Mouse (Mus musculus): Measurements from ENCODE around the gene Btnl4.
"Not testable (repeated sequence)": the region's sequence is repeated elsewhere in the genome, so short reads cannot be mapped to it uniquely, and the experiment has no call there.

Gene Btnl4

GRCm38 (mm10) chr17:34477238-34478013 lies at the start of gene Btnl4:
TSS of gene Btnl4 (minus strand) at chr17:34477318.
- not testable (repeated sequence) for DNase-seq

DNA sequence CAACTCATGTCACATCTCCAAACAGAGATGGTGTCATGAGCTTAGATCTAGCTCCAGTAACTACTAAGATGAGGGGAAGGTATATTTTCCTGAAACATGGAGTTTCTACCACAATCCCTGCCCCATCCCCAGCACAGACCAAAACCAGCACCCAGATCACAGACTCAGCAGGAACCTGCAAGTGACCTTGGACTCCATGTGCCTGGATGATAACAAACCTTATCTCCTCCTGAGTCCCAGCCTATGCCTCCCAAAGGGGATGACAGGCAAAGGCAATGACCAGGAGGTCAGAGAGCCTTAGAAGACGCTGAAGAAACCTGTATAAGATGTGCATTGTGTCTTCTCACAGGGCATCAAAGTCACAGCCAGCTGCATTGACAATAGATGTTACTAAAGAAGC lies 41.9 kb upstream of the Btnl4 start:
- no peak for DNase-seq

DNA sequence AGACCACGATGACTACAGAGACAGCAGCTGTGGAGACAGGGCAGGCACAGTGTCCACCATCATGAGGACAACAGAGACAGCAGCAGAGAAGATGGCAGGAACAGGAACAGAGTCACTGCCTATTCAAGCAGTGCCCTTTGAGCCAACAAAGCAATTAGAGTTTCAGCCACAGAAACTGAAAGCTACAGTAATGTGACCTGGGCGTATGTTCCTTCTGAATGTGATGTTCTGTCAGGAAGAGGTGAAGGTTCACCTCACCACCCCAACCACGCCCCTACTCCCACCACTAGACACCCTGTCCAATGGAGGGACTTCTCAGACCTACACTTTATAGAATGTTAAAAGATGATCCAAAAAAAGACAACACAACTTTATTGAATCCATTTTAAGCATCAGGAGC lies 41.5 kb upstream of the Btnl4 start:
- not testable (repeated sequence) for DNase-seq

GRCm38 (mm10) chr17:34517795-34518194 lies 40.7 kb upstream of the Btnl4 start:
- no peak for DNase-seq

DNA sequence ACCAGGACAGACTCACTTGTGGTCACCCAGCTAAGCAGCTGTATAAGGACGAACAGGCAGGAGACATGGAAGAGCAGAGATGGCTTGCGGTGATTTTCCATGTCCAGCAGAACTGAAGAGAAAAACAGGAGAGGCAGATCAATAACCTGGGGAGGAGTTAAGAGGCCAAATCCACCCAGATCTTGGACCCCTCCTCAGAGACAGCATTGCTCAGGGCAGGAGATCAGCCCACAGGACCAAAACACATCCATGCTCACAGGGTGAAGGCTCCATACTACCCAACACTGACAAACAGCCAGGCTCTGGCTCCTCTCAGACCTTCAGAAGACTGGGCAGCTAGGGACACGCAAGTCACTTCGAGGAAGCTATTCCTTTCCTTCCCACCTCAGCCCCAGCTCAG lies 40.1 kb upstream of the Btnl4 start, which contains the start of gene Btnl6:
Gene Btnl6 (minus strand): TSS at position 101 of the 400 bp plus-strand sequence.
- no peak for DNase-seq

DNA sequence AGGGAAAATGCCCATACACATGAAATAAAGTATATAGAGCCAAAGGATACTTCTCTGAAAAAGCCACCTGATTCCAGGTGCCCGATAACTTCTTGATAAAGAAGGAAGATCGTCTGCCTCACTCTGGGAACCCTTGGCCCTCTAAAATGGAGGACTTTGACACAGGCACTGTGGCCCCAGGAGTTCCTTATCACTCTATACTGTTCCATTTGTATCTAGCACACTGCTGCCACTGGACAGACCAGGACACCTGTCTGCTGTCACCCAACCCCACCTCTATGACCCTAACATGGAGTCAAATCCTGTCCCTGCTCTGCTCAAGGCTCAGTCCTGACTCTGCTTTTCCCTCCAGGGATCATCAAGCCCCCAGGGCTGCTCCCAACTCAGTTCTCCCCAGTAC lies 39.4 kb upstream of the Btnl4 start:
- DNase-seq = no peak

- not testable (repeated sequence) for DNase-seq
These were observed 34.6 kb upstream of the Btnl4 start for GRCm38 (mm10) chr17:34511723-34512122.

GRCm38 (mm10) chr17:34507591-34507990 lies 30.5 kb upstream of the Btnl4 start:
- DNase-seq = no peak

DNA sequence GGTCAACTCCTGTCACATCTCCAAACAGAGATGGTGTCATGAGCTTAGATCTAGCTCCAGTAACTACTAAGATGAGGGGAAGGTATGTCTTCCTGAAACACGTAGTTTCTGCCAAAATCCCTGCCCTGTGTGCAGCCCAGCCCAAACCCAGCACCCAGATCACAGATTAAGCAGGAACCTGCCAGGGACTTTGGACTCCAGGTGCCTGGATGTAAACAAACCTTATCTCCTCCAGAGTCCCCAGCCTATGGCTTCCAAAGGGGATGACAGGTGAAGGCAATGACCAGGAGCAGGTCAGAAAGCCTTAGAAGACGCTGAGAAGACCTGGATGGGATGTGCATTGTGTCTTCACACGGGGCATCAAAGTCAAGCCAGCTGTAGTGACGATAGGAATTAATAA lies 20.6 kb upstream of the Btnl4 start:
- not testable (repeated sequence) for DNase-seq

GRCm38 (mm10) chr17:34497319-34497718 lies 20.2 kb upstream of the Btnl4 start:
- not testable (repeated sequence) for DNase-seq

- no peak for DNase-seq
These were observed 19.4 kb upstream of the Btnl4 start for GRCm38 (mm10) chr17:34496539-34496938.

- not testable (repeated sequence) for DNase-seq
These were observed 18.0 kb upstream of the Btnl4 start for GRCm38 (mm10) chr17:34495156-34495555.

DNA sequence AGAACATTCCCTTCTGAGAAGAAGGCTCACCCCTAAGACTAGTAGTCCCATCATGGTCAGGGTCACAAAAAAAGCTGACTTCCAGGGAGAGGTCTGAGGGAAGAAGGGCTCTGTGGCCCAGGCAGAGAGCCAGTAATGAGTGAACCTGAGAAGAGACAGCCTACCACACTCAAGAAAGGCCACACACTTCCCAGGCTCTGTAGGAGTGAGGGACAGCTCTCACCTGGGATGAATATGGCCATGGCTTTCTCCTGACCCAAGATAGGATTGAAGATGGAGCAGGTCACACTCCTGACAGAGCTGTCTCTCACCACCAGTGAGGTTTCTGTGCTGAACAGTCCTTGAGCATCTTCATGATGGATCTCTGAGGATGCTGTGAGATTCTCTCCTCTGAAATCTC lies 15.7 kb upstream of the Btnl4 start:
- no peak for DNase-seq

DNA sequence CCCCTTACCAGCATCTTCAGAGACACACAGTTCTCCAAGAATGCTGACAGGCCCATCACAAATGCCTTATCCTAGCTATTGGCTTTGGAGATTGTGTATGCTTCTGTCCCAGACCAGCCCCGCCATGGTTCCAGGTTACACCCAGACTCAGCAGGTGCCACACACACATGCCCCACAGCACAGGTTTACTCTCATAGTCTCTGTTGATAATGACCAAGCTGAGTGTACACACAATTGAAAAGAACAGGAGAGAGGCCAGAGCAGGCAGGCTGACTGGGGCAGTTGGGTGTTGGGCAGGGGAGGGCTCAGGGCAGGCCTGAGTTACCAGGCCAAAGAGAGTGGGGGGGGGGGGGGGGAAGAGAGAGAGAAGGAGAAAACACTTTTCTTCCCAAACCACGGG lies 691 bp downstream of the Btnl4 start:
- DNase-seq = no peak

- no peak for DNase-seq
These were observed 2.1 kb downstream of the Btnl4 start for GRCm38 (mm10) chr17:34475060-34475459.

GRCm38 (mm10) chr17:34470491-34470890 lies 6.6 kb downstream of the Btnl4 start:
- no peak for DNase-seq

DNA sequence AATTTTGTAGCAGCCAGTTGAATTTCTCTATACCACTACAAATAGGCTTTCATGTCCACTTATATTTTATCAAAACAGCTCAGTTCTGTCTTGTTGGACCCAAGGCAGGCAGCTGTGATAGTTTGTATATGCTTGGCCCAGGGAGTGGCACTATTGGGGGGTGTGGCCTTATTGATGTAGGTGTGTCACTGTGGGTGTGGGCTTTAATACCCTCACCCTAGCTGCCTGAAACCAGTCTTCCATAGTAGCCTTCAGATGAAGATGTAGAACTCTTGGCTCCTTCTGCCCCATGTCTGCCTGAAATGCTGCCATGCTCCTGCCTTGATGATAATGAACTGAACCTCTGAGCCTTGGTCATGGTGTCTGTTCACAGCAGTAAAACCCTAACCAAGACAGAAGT lies 11.2 kb downstream of the Btnl4 start:
- DNase-seq = not testable (repeated sequence)

- DNase-seq = no peak
These were observed 17.9 kb downstream of the Btnl4 start for GRCm38 (mm10) chr17:34459255-34459654.

DNA sequence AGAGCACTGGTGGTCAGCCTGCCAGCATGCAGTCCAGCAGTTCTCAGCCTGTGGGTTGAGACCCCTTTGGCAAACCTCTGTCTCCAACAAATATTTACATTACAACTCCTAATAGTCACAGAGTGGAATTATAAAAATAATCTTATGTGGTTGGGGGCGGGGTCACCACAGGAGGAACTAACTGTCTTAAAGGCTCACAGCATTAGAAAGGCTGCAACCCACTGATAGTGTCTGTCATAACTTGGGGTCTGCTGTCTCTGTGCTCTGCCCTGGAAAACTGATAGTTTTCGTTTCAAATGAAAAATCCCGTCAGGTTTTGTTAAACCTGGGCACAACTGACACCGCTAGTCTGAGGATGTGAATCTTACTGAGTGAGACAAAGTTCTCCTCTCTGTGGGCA lies 19.4 kb downstream of the Btnl4 start:
- DNase-seq = no peak

DNA sequence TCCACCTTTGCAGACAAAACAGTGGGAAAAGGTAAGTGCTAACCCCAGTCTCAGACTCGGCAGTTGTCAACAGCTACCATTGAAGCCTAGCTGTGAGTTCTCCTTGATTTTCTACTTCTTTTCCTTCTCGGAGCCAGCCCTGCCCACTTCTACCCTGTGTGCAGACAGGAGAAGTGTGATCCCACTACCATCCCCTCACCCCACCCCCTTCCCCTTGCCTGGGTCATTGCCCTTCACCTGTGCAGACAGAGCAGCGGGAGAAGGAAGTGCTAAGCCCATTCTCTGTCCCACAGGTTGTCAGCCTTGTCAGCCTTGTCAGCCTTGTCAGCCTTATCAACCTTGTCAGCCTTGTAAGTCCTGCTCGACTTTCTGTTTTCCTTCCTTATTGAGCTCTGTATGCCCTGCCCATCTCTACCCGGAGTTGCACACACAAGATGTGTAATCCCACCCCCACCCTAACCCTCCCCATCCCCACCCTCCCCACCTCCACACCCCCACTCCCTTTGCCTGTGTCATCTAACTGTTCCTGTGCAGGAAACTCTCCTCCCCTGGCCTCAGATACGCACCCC lies 28.6 kb downstream of the Btnl4 start:
- no peak for DNase-seq

- no peak for DNase-seq
These were observed 35.1 kb downstream of the Btnl4 start for GRCm38 (mm10) chr17:34441990-34442389.

DNA sequence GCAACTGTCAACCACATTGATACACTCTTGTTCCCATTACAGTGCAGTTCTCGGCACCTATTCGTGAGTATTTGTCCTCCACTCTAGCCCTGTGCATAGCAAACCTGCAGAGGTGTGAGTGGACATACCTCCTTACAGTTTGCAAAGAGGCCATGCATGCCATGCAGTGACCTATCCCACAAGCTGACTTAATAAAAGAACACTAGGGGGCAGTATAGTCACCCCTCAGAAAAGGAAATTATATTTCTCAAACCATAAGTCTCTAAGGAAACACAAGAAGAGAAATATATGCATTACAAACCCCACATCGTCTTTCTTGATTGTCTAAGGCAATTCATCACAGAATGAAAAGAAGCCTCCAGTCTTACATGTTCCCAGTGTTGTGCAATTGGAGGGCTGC lies 37.3 kb downstream of the Btnl4 start:
- peak in 1 of 2 experiments; percentile 16 for DNase-seq

GRCm38 (mm10) chr17:34438588-34438987 lies 38.5 kb downstream of the Btnl4 start:
- DNase-seq = no peak

GRCm38 (mm10) chr17:34437606-34438005 lies 39.5 kb downstream of the Btnl4 start:
- no peak for DNase-seq

DNA sequence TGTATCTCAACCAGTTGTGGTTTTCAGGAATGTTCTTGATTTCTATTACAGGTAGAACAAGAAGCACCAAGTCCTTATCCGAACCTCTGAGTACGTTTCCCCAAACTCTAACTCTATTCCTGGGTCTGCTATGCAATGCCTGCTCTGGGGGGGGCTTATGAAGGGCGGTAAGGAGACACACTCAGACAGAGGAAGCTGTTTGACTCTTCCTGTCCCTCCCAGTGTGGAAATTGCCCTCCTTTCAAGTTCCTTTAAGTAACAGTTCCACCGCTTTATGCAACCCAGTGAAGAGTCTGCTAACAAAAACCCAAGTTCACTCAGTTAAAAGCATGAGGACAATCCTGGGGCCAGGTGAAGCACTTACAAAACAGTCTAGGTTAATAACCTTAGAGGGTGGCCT lies 40.0 kb downstream of the Btnl4 start:
- no peak for DNase-seq
